Mouse (Mus musculus): ENCODE results near the gene Ntrk2. TPM values are rescaled to one million over a fixed set of nuclear protein-coding genes. Genes with fewer than 3 reads are reported as not detected.

Gene Ntrk2
- total RNA-seq, 2 experiments from 2014 or later, result 1.4 to 2.8 TPM

DNA sequence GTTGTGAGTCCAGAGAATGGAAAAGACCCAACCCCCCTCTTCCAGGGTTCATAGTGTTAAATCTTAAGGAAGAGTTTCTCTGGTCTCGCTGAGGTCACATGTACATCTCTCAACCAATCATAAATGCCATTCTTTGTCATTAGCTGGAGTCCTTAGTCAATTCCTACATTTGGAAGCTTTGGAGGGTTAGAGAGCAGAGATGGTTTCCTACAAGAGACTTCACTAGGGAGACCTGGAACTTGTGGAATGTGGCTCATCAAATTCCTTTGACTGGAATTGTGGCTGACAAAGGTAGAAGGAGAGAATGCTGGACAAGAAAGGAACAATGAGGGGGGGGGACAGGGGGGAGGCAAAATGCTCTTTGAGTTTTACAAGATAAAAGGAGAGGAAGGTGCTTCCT is 30.5 kb downstream of the Ntrk2 start:
- intact Hi-C loops (cut with DNase I), result no loop called here
- DNase-seq, result no peak

GRCm38 (mm10) chr13:58838110-58838509 is 31.7 kb downstream of the Ntrk2 start:
- intact Hi-C loops (cut with DNase I), result no loop called here
- DNase-seq, result peak; percentile 6 to 28

DNA sequence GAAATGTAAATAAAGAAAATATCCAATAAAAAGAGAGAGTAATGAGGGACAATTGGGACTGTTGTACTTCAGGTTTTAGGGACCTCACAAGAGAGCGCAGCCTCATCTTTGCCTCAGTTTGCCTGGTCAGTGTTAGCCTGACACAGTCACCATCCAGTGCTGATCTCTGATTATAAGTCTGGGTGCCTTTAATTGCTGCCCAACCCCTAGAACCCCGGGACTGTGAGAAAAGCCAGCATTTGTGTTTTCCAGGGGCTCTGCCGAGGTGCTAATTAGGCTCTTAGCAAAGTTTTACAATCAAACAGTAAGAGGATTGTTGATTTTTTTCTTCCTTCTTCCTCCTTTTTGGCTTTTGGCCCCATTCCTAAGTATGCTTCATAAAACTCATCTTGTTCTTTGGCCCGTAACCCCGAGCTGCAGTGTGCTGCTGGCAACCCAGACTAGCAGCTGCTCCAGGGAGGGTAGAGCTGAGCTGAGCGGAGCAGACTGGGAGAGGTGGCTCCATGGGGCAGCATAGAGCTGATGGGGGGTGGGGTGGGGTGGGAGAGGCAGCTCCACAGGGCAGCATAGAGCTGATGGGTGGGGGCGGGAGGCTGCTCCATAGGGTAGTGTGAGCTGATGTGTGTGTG is 34.5 kb downstream of the Ntrk2 start:
- peak; percentile 20 to 25 for DNase-seq
- intact Hi-C loops (cut with DNase I), result no loop called here

DNA sequence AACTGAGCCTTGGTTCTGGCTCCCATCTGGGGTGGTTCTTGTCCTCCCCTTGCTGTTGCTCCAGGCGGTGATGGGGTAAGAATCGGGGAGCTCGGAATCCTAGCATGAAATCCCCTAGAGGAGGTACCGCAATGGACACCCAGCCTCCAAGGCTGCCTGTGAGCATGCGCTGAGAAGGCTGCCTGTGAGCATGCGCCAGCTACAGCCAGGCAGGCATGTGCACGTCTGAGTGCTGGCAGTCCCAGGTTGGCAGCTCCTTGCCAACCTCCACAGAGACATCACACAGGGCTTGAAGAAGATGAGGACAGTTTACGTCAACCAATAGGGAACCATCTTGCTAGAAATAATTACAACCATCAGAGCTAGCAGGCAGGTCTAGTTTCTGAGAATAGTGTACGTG is 37.5 kb downstream of the Ntrk2 start:
- no peak for DNase-seq
- intact Hi-C loops (cut with DNase I), result no loop called here

DNA sequence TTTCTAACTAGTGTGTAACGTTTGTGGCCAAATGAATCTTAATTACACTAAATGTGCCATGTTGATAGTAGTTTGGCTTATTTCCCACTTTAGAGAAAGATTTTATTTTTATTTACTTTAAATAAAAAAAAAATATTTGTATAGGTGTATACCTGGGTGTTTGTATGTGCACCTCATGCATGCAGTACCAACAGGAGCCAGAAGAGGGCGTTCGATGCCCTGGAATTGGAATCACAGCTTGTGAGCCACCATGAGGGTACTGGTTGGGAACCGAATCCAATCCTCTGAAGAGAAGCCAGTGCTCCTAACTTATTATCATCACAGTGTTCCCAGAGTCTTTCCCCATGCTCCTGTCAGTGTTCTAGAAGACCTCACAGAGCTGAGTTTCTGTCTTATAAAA is 42.2 kb downstream of the Ntrk2 start:
- DNase-seq, result no peak
- intact Hi-C loops (cut with DNase I), result no loop called here

DNA sequence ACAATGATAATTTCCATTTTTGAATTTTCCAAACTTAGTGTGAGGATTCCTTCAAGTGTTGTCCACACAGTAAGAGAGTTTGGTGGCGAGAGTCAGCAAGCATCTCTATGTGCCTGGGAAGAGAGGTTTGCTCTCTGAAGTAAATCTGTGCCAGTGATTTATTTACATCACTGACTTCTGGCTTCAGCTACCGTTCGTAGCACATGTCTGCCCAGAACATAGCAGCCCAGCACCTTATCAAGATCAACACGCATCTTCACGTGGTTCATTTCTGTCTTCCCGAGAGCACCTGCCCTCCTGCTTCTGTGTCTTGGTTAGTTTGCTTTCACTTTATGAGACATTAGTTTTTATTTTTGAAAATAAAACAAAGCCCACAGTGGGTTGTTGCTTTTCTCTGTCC is 47.3 kb downstream of the Ntrk2 start:
- intact Hi-C loops (cut with DNase I), result no loop called here
- no peak for DNase-seq

DNA sequence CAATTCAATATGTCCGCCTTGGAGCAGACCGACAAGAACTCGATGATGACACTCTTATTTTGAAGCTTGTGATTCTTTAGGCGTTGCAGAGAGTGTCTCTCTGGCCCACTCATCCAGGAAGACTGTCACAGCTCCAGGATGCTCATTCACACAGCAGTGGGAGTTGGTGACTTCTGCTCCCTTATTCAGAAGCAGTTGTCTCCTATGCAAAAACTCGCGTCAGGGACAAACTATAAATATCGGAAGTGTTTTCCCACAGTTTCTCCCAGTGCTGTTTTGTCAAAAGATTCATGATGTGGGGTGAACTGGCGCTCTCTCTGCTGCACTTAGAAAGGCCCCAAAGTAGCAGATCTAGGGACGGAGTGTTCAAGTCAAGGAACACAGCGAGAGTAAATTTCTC is 59.9 kb downstream of the Ntrk2 start:
- intact Hi-C loops (cut with DNase I), result no loop called here
- no peak for DNase-seq

- DNase-seq, result peak in 1 of 2 experiments; percentile 9
- intact Hi-C loops (cut with DNase I), result no loop called here
Observed at GRCm38 (mm10) chr13:58866776-58867435, 60.5 kb downstream of the Ntrk2 start.

GRCm38 (mm10) chr13:58882468-58882867 is 76.1 kb downstream of the Ntrk2 start:
- DNase-seq, result no peak
- intact Hi-C loops (cut with DNase I), result no loop called here

DNA sequence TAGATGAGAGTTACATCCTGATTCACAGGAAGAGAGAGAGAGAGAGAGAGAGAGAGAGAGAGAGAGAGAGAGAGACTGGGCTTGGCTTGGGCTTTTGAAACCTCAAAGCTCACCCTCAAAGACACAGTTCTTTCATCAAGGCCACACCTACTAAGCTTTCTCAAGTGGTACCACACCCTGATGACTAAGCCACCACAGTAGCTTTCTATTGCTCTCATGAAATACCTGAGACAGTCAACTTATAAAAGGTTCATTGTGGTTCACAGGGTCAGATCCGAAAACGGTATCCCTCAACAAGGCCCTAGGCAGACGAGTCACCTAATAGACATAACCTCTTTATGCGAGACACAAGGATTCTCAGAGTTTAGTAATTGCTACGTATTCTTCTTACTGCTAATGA is 76.5 kb downstream of the Ntrk2 start:
- no peak for DNase-seq
- intact Hi-C loops (cut with DNase I), result no loop called here

- intact Hi-C loops (cut with DNase I), result no loop called here
- no peak for DNase-seq
Observed at GRCm38 (mm10) chr13:58886108-58886507, 79.7 kb downstream of the Ntrk2 start.

DNA sequence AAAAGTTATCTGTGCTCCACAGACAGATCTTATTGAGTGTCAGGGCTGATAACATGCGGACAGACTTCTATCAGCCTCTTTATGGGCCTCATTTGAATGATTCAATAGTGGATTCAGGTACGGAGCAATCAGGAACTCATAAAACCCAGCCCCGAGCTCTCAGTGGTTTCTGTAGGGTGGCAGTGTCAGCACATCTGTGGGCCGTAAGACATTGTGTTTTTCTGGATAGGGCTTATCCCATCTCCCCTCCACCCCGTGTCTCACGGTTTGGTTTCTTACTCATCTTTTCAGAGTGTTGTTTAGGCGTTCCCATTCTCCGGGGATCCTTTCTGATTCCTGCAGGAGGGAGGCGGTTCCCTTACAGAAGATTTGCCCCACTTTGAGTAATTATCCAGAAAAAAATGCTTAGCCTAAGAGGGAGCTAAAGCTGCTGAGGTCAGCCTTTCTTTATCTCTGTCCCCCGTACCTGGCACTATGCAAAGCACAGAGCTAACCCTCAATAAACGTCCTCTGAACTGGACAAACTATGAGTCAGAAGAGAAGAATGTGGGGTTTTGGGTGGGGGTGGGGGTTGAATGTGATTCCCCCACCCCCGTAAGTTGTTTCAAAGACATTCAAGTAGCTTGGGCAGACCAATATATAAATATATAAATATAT is 90.0 kb downstream of the Ntrk2 start:
- no peak for DNase-seq
- intact Hi-C loops (cut with DNase I), result no loop called here

GRCm38 (mm10) chr13:58899337-58899736 is 93.0 kb downstream of the Ntrk2 start:
- no peak for DNase-seq
- intact Hi-C loops (cut with DNase I), result no loop called here

GRCm38 (mm10) chr13:58902313-58902712 is 95.9 kb downstream of the Ntrk2 start:
- intact Hi-C loops (cut with DNase I), result no loop called here
- DNase-seq, result no peak

DNA sequence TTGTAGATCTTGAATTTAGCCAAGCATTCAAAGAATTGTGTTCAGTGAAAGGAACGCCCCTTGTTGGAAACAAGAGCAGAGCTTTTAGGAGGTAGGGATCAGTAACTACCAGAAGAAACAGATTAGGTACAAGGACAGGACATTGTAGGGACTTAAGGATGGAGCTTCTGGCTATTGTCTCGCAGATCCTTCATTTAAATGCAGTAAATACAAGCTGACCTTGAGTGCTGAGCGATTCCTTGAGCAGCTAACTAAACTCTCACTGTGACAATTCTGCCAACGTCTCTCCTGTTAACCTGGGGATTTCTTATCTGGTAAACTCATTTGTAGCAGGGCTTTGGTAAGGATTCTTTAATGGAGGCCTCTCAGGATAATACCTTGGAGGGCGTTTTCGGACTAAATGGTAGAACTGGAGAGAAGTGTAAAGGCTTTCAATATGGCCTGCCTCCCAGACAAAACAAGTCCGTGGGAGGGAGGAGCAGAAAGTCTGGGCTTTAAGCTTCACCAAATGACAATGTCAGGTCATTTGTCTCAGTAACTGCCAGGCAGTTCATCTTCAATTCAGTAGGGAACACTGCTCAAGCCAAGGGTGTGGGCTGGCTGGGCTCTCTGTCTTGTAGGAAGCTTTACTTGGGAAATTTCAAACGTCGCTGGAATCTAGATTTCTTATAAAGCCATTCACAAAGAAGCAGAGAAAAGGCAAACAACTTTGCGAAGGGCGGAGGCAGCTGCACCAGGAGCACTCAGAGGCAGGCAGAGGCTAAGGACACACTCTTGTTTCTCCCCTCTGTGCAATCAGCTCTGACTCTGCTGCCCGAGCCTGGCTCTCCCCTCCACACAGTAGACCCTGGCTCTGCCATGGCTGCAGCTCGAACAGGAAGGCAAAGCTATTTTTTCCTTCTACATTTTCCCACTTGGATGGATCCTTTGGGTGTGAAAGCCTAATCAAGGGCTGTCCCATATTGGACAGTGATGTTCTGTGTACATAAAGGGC is 98.7 kb downstream of the Ntrk2 start:
- DNase-seq, result no peak
- intact Hi-C loops (cut with DNase I), result no loop called here

- intact Hi-C loops (cut with DNase I), result no loop called here
- DNase-seq, result no peak
Observed at GRCm38 (mm10) chr13:58911936-58912335, 105.6 kb downstream of the Ntrk2 start.

- intact Hi-C loops (cut with DNase I), result no loop called here
Observed at GRCm38 (mm10) chr13:58912559-58912958, 106.2 kb downstream of the Ntrk2 start.

DNA sequence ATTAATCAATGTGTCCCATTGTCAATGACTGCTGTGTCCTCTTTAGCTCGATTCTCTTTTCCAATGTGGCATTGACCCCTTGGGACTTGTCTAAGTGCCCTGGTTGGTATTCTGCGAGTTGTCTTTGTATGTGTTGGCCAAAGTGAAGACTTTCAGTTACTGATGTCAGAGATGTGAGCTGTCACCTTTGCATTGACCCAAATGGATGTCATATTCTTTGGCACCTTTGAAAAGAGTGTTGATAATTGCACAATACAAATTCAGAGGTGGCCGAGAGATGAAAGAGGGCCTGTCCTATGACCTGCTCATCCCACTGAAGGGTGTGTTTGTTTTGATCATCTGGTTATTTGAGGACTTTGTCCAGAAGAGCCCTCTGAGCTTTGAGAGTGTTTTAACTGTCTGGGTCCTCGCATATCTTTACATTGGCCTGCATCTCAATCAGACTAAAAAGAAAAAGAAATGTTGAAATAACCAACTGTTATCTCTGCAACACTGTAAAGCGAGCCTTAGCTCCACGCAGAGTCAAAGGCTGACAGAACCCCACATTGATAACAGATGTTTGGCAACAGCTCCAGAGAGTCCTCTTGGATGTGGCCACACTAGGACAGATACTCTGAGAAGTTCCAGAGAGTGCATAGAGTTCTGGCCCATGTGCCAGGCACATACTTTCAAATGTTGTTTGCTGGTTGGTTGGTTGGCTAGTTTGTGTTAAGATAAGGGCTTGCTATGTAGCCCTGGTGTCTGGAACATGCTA is 107.9 kb downstream of the Ntrk2 start:
- intact Hi-C loops (cut with DNase I), result no loop called here
- DNase-seq, result no peak

More at GRCm38 (mm10) chr13:58912559-58912958, 106.2 kb downstream of the Ntrk2 start:
- no peak for DNase-seq

DNA sequence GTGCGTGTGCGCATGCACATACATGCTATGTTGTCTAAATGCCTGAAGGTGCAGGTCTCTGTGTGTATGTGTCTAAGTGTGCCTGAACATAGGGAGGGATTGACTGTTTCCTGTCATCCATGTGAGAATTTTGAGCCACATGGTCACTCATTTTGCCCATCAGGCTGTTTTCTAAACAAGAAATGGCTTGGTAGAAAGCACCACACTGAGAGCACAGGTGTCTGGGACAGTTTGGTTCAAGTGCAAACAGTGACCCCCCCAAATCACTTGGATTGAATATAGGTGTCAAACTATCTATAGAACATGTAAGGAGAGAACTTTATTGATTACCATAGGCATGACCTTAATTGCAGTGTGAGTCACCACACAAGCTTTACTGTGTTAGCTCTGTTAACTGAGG is 110.0 kb downstream of the Ntrk2 start:
- intact Hi-C loops (cut with DNase I), result no loop called here
- DNase-seq, result no peak

GRCm38 (mm10) chr13:58920241-58920640 is 113.9 kb downstream of the Ntrk2 start:
- intact Hi-C loops (cut with DNase I), result no loop called here

More at GRCm38 (mm10) chr13:58920241-58920640, 113.9 kb downstream of the Ntrk2 start:
- DNase-seq, result no peak

All from heart, postnatal 14 days (tissue).